Mouse (Mus musculus): ENCODE data around the gene Slc13a3.

DNA sequence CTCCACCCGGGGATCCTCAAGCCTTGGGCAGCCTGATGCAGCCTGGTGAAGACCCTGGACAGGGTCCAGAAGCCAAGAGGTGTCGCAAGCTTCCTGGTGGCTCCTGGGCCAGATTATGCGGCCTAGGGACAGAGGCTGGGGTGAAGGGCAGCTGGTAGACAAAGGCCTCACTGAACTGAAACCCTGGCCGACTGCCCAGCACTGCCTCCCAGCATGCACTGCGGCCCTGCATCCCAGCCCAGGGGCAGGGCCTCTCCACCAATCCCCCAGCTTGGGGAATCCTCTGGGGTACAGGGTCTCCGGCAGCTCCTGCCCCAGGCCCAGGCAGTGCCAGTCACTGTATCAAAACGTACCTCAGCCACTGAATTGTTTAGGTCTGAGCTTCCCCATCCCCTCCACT lies 55.7 kb downstream of the Slc13a3 start:
- TF ChIP-seq GATA1 (IDR thresholded peaks at IDR 0.05; ENCODE audit: borderline replicate concordance, low read length) = no peak
- TF ChIP-seq FLI1 (IDR thresholded peaks at IDR 0.05; ENCODE audit: low read length) = no peak
